Mouse (Mus musculus): ENCODE data around the gene Tlx1. TPM values are rescaled to one million over a fixed set of nuclear protein-coding genes. Genes with fewer than 3 reads are reported as not detected.

The Tlx1 gene
- total and polyA plus RNA-seq, 2 experiments from 2014 or later, result 0.31 to 0.34 TPM

- Histone ChIP-seq H3K36me3 (replicated peaks; ENCODE audit: control insufficient read depth, insufficient read depth, low read length) (no peaks in the 10 kb centered on the region), H3K27me3 (ENCODE audit: control insufficient read depth, insufficient read depth, low read length) (no peaks in the 10 kb centered on the region), H3K27ac (ENCODE audit: low read depth) (no peak overlapping the region), H3K9ac (replicated peaks; ENCODE audit: low read depth, low read length) (no peak overlapping the region), H3K4me1 (ENCODE audit: control insufficient read depth, insufficient read depth) (no peaks in the 10 kb centered on the region), H3K4me2 (ENCODE audit: low read depth, low read length) (no peak overlapping the region), H3K4me3 (ENCODE audit: low read depth, low read length) (no peak overlapping the region), H3K9me3 (replicated peaks; ENCODE audit: control insufficient read depth, low read length) (no peaks in the 10 kb centered on the region)
- WGBS, result 75% methylated on average over 5 of the region's 5 CpGs
- ATAC-seq (ENCODE audit: insufficient read depth, low read depth), result no peak
- TF ChIP-seq EP300 (IDR thresholded peaks at IDR 0.05; ENCODE audit: low read depth), result no peak
- TF ChIP-seq CTCF (IDR thresholded peaks at IDR 0.05; ENCODE audit: low read depth), result no peak
- DNase-seq (ENCODE audit: low spot score), result no peak
Observed at GRCm38 (mm10) chr19:45180447-45180846, 30.0 kb downstream of the Tlx1 start.

DNA sequence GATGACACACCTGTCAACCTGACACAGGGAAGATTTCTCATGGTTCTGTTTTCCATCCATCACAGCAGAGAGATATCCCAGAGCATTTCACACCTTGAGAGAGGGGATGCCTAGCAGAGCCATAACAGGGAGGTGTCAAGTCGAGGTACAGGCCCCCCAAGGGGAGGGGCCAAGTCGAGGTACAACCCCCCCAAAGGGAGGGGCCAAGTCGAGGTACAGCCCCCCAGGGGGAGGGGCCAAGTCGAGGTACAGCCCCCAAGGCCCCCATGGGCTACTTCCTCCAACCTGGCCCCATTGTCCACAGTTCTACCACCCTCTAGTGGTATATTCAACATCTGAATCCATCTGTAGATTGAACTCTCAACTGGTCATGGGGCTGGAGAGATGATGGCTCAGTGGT is 44.2 kb downstream of the Tlx1 start:
- no peak overlapping the region for H3K4me2 ChIP-seq (ENCODE audit: low read depth, low read length)
- H3K36me3 ChIP-seq (replicated peaks; ENCODE audit: control insufficient read depth, insufficient read depth, low read length), result no peaks in the 10 kb centered on the region
- 0 out of 2 replicates have a peak, but pooled peaks cover 11% of the 10 kb centered on the region for H3K9me3 ChIP-seq (replicated peaks; ENCODE audit: control insufficient read depth, low read length)
- ATAC-seq (ENCODE audit: insufficient read depth, low read depth) (no peak), DNase-seq (ENCODE audit: low spot score) (no peak)
- H3K9ac ChIP-seq (replicated peaks; ENCODE audit: low read depth, low read length), result no peak overlapping the region
- TF ChIP-seq EP300 (IDR thresholded peaks at IDR 0.05; ENCODE audit: low read depth), result no peak
- TF ChIP-seq CTCF (IDR thresholded peaks at IDR 0.05; ENCODE audit: low read depth), result no peak
- H3K4me1 ChIP-seq (ENCODE audit: control insufficient read depth, insufficient read depth), result no peaks in the 10 kb centered on the region
- no peak overlapping the region for H3K27ac ChIP-seq (ENCODE audit: low read depth)
- no peaks in the 10 kb centered on the region for H3K27me3 ChIP-seq (ENCODE audit: control insufficient read depth, insufficient read depth, low read length)
- WGBS, result 22% methylated on average over 4 of the region's 4 CpGs
- H3K4me3 ChIP-seq (ENCODE audit: low read depth, low read length), result no peak overlapping the region

- TF ChIP-seq CTCF (IDR thresholded peaks at IDR 0.05; ENCODE audit: low read depth), result no peak
- TF ChIP-seq EP300 (IDR thresholded peaks at IDR 0.05; ENCODE audit: low read depth), result no peak
- ATAC-seq (ENCODE audit: insufficient read depth, low read depth) (no peak), DNase-seq (ENCODE audit: low spot score) (no peak)
- Histone ChIP-seq H3K9me3 (replicated peaks; ENCODE audit: control insufficient read depth, low read length) (0 out of 2 replicates have a peak, but pooled peaks cover 11% of the 10 kb centered on the region), H3K27ac (ENCODE audit: low read depth) (no peak overlapping the region), H3K4me2 (ENCODE audit: low read depth, low read length) (no peak overlapping the region), H3K4me1 (ENCODE audit: control insufficient read depth, insufficient read depth) (no peaks in the 10 kb centered on the region), H3K9ac (replicated peaks; ENCODE audit: low read depth, low read length) (no peak overlapping the region), H3K4me3 (ENCODE audit: low read depth, low read length) (no peak overlapping the region), H3K36me3 (replicated peaks; ENCODE audit: control insufficient read depth, insufficient read depth, low read length) (no peaks in the 10 kb centered on the region), H3K27me3 (ENCODE audit: control insufficient read depth, insufficient read depth, low read length) (no peaks in the 10 kb centered on the region)
- 92% methylated on average over 8 of the region's 8 CpGs for WGBS
Observed at GRCm38 (mm10) chr19:45196967-45197366, 46.5 kb downstream of the Tlx1 start.

DNA sequence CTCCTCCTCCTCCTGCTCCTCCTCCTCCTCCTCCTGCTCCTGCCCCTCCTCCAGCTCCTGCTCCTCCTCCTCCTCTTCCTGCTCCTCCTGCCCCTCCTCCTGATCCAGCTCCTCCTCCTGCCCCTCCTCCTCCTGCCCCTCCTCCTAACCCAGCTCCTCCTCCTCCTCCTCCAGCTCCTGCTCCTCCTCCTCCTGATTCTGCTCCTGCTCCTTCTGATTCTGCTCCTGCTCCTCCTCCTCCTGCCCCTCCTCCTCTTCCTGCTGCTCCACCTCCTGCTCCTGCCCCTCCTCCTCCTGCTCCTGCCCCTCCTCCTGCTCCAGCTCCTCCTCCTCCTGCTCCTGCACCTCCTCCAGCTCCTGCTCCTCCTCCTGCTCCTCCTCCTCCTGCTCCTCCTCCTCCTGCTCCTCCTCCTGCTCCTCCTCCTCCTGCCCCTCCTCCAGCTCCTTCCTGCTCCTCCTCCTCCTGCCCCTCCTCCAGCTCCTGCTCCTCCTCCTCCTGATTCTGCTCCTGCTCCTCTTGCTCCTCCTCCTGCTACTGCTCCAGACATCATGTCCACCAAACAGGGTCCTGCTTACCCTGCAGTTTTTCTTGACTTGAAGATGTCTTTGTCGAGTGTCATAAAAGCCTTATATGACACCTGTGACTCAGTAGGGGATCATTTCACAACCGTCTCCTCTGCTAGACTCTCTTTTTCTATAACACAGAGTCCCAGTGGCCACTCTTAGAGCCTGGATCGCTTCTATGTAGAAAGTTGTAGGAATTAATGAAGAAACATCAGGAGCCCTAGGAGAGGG is 55.0 kb downstream of the Tlx1 start:
- Histone ChIP-seq H3K9me3 (replicated peaks; ENCODE audit: control insufficient read depth, low read length) (no peaks in the 10 kb centered on the region), H3K4me2 (ENCODE audit: low read depth, low read length) (no peak overlapping the region), H3K36me3 (replicated peaks; ENCODE audit: control insufficient read depth, insufficient read depth, low read length) (no peaks in the 10 kb centered on the region), H3K4me3 (ENCODE audit: low read depth, low read length) (no peak overlapping the region), H3K4me1 (ENCODE audit: control insufficient read depth, insufficient read depth) (peaks cover 10% of the 10 kb centered on the region; the same call in 1 of the 2 replicates), H3K9ac (replicated peaks; ENCODE audit: low read depth, low read length) (no peak overlapping the region), H3K27ac (ENCODE audit: low read depth) (no peak overlapping the region), H3K27me3 (ENCODE audit: control insufficient read depth, insufficient read depth, low read length) (no peaks in the 10 kb centered on the region)
- DNase-seq (ENCODE audit: low spot score) (no peak), ATAC-seq (ENCODE audit: insufficient read depth, low read depth) (no peak)
- 74% methylated on average over 3 of the region's 3 CpGs for WGBS
- TF ChIP-seq EP300 (IDR thresholded peaks at IDR 0.05; ENCODE audit: low read depth), result no peak
- TF ChIP-seq CTCF (IDR thresholded peaks at IDR 0.05; ENCODE audit: low read depth), result no peak

Other genes with a start within 250 kb of the Tlx1 start
- 19.3 and 30.6 TPM in 2 replicates for gene Slf2, start 219.5 kb upstream of the Tlx1 start, total RNA-seq (2014; rRNA removed; ENCODE audit: low replicate concordance)
- 17.3 and 20.5 TPM in 2 replicates for gene Slf2, start 219.5 kb upstream of the Tlx1 start, polyA plus RNA-seq (2015; fragmentation: Nextera tagmentation; extraction: Ambion mirVana)
- gene Sema4g, start 161.6 kb upstream of the Tlx1 start, total RNA-seq (2014; rRNA removed; ENCODE audit: low replicate concordance), result 0.85 and 1.1 TPM in 2 replicates
- gene Sema4g, start 161.6 kb upstream of the Tlx1 start, polyA plus RNA-seq (2015; fragmentation: Nextera tagmentation; extraction: Ambion mirVana), result 0.10 and 0.14 TPM in 2 replicates
- gene Twnk, start 145.0 kb upstream of the Tlx1 start, total RNA-seq (2014; rRNA removed; ENCODE audit: low replicate concordance), result 12.9 and 13.0 TPM in 2 replicates
- 14.0 and 14.9 TPM in 2 replicates for gene Twnk, start 145.0 kb upstream of the Tlx1 start, polyA plus RNA-seq (2015; fragmentation: Nextera tagmentation; extraction: Ambion mirVana)
- gene Mrpl43, start 144.2 kb upstream of the Tlx1 start, total RNA-seq (2014; rRNA removed; ENCODE audit: low replicate concordance), result 75.4 and 76.4 TPM in 2 replicates
- 82.5 and 83.7 TPM in 2 replicates for gene Mrpl43, start 144.2 kb upstream of the Tlx1 start, polyA plus RNA-seq (2015; fragmentation: Nextera tagmentation; extraction: Ambion mirVana)
- gene Lzts2, start 136.3 kb upstream of the Tlx1 start, total RNA-seq (2014; rRNA removed; ENCODE audit: low replicate concordance), result 76.5 and 127 TPM in 2 replicates
- 29.7 TPM in 2 replicates for gene Lzts2, start 136.3 kb upstream of the Tlx1 start, polyA plus RNA-seq (2015; fragmentation: Nextera tagmentation; extraction: Ambion mirVana)
- gene Pdzd7, start 105.0 kb upstream of the Tlx1 start, total RNA-seq (2014; rRNA removed; ENCODE audit: low replicate concordance), result 0.65 TPM in 1 of 2 replicates, not detected in the other
- 0.10 and 0.11 TPM in 2 replicates for gene Pdzd7, start 105.0 kb upstream of the Tlx1 start, polyA plus RNA-seq (2015; fragmentation: Nextera tagmentation; extraction: Ambion mirVana)
- gene Sfxn3, start 103.2 kb upstream of the Tlx1 start, total RNA-seq (2014; rRNA removed; ENCODE audit: low replicate concordance), result 12.8 and 16.2 TPM in 2 replicates
- gene Sfxn3, start 103.2 kb upstream of the Tlx1 start, polyA plus RNA-seq (2015; fragmentation: Nextera tagmentation; extraction: Ambion mirVana), result 11.3 and 12.4 TPM in 2 replicates
- gene Kazald1, start 75.4 kb upstream of the Tlx1 start, total RNA-seq (2014; rRNA removed; ENCODE audit: low replicate concordance), result 0.35 and 21.7 TPM in 2 replicates
- gene Kazald1, start 75.4 kb upstream of the Tlx1 start, polyA plus RNA-seq (2015; fragmentation: Nextera tagmentation; extraction: Ambion mirVana), result 10.3 and 14.1 TPM in 2 replicates
- not detected in 2 replicates for gene Lbx1, start 85.1 kb downstream of the Tlx1 start, total RNA-seq (2014; rRNA removed; ENCODE audit: low replicate concordance)
- gene Lbx1, start 85.1 kb downstream of the Tlx1 start, polyA plus RNA-seq (2015; fragmentation: Nextera tagmentation; extraction: Ambion mirVana), result not detected in 2 replicates
- 21.1 and 28.5 TPM in 2 replicates for gene Btrc, start 213.1 kb downstream of the Tlx1 start, total RNA-seq (2014; rRNA removed; ENCODE audit: low replicate concordance)
- 21.9 and 24.9 TPM in 2 replicates for gene Btrc, start 213.1 kb downstream of the Tlx1 start, polyA plus RNA-seq (2015; fragmentation: Nextera tagmentation; extraction: Ambion mirVana)

Measured in heart, postnatal 0 days (tissue).